ENCODE assay signal across 8 mouse cellular contexts in genomic region chr17:83850458-83850857, GRCm38 (mm10). TPM values are rescaled to one million over a fixed set of nuclear protein-coding genes. Genes with fewer than 3 reads are reported as not detected.
DNase-seq lines count a peak whose midpoint lies in the region; ATAC-seq lines count a peak whose summit lies in the region.

No protein-coding gene starts in this region.

- H3K4me3 ChIP-seq in limb, embryonic 13.5 days = no peak overlapping the region

- peak overlapping the region; percentile 39 for H3K4me2 ChIP-seq in limb, embryonic 13.5 days (replicated peaks)

- H3K27ac ChIP-seq in limb, embryonic 13.5 days = no peak overlapping the region

- H3K9me3 ChIP-seq in limb, embryonic 13.5 days = no peaks in the 10 kb centered on the region

- peaks cover 8% of the 10 kb centered on the region for H3K4me1 ChIP-seq in limb, embryonic 13.5 days

- 15% methylated on average over 9 of the region's 9 CpGs for WGBS in limb, embryonic 13.5 days

- no peak overlapping the region for H3K9ac ChIP-seq in limb, embryonic 13.5 days

- no peaks in the 10 kb centered on the region for H3K36me3 ChIP-seq in limb, embryonic 13.5 days
- H3K36me3 ChIP-seq in splenic B cell, adult 2 months (ENCODE audit: control insufficient read depth, insufficient read depth, low read length, poor library complexity, severe bottlenecking) = no peaks in the 10 kb centered on the region; the same call in 1 of the 2 replicates

- no peak for ATAC-seq in limb, embryonic 13.5 days (ENCODE audit: low FRiP score, low read depth)

- peak; percentile 95 for DNase-seq in 3T3-L1 (ENCODE audit: low read depth, low spot score)
- peak; percentile 90 to 93 for DNase-seq in adrenal gland, adult 18-20 months (ENCODE audit: low spot score in 2 of 2)
- DNase-seq in embryo, embryonic 11 days = peak; percentile 87
- peak; percentile 95 for DNase-seq in heart, adult 11 months
- peak; percentile 75 to 94 for DNase-seq in kidney, adult 8-10 months
- peak; percentile 70 to 83 for DNase-seq in natural killer cell, adult 2 months (ENCODE audit: low spot score in 2 of 2)
- peak; percentile 90 for DNase-seq in splenic B cell, adult 2 months (ENCODE audit: low read depth, low spot score)

- no peaks in the 10 kb centered on the region for H3K27me3 ChIP-seq in limb, embryonic 13.5 days
- no peaks in the 10 kb centered on the region for H3K27me3 ChIP-seq in splenic B cell, adult 2 months (ENCODE audit: control insufficient read depth, insufficient read depth, low read length, poor library complexity, severe bottlenecking)

RNA-seq across cellular contexts. Expression of gene Haao, which starts 2.7 kb away (rescaled TPM):
- total RNA-seq in adrenal gland, adult 18-20 months (2021) = 1 to 10 TPM in 1 of 2 experiments, under 1 TPM in 1; 0.56 to 1.6 TPM
- 1.3 TPM in 2 replicates for polyA plus RNA-seq in limb, embryonic 13.5 days (2015; fragmentation: Nextera tagmentation; extraction: Ambion mirVana)
